Mouse (Mus musculus): Measurements from ENCODE around the gene Scgb1b18. TPM values are rescaled to one million over a fixed set of nuclear protein-coding genes. Genes with fewer than 3 reads are reported as not detected.

The Scgb1b18 gene
- not detected for polyA plus RNA-seq (2014; fragmentation: Illumina TruSeq; extraction: RNeasy Lipid Tissue Mini Kit (QIAGEN cat#74804); ENCODE audit: low read depth, low replicate concordance)

DNA sequence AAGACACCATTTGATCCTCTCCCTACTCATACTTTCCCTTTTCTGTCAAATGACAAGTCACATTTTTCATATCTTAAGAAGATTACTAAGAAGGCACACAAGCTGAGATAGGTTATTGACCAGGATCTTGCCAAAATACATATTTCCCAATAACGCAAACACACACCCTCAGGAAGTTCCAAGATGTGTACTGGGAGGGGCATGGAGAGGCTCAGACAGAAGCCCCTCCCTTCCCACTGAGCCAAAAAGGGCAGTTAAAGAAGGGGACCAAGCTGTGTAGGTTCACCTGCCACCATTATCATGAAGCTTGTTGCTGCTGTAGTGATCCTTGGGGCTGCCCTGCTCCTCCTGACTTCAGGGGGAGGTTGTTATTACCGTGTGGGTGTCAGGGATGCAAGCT lies at the start of gene Scgb1b18:
TSS of gene Scgb1b18 (plus strand) at position 301 of the 400 bp plus-strand sequence.

DNA sequence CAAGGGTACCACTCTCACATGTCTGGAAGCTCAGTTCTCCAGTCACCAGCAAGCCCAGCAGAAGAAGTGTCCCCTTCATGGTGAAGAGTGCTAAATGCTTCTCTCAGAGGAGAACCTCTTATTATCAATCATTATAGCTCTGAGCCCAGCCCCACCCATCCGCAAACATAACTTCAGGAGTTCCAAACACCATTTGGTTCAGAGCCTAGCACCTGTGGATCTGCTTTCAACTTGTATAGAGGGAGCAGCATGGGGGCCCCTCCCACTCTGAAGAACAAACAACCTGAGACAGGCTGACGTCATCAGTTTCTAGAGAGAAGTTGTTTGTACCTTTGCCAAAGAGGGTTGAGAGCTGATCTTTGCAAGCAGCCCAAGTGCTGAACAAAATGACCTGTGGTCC lies 11.6 kb upstream of the Scgb1b18 start, which contains the start of gene Scgb2b18:
TSS of gene Scgb2b18 (minus strand) at position 101 of the 400 bp plus-strand sequence.

Other genes with a start within 250 kb of the Scgb1b18 start
- gene Scgb2b17, start 129.0 kb upstream of the Scgb1b18 start, polyA plus RNA-seq (2014; fragmentation: Illumina TruSeq; extraction: RNeasy Lipid Tissue Mini Kit (QIAGEN cat#74804); ENCODE audit: low read depth, low replicate concordance), result not detected
- gene Scgb1b17, start 122.1 kb upstream of the Scgb1b18 start, polyA plus RNA-seq (2014; fragmentation: Illumina TruSeq; extraction: RNeasy Lipid Tissue Mini Kit (QIAGEN cat#74804); ENCODE audit: low read depth, low replicate concordance), result not detected
- gene Scgb2b18, start 11.7 kb upstream of the Scgb1b18 start, polyA plus RNA-seq (2014; fragmentation: Illumina TruSeq; extraction: RNeasy Lipid Tissue Mini Kit (QIAGEN cat#74804); ENCODE audit: low read depth, low replicate concordance), result not detected
- not detected for gene Scgb2b19, start 94.8 kb downstream of the Scgb1b18 start, polyA plus RNA-seq (2014; fragmentation: Illumina TruSeq; extraction: RNeasy Lipid Tissue Mini Kit (QIAGEN cat#74804); ENCODE audit: low read depth, low replicate concordance)
- gene Scgb1b19, start 101.7 kb downstream of the Scgb1b18 start, polyA plus RNA-seq (2014; fragmentation: Illumina TruSeq; extraction: RNeasy Lipid Tissue Mini Kit (QIAGEN cat#74804); ENCODE audit: low read depth, low replicate concordance), result not detected
- gene Scgb2b20, start 180.8 kb downstream of the Scgb1b18 start, polyA plus RNA-seq (2014; fragmentation: Illumina TruSeq; extraction: RNeasy Lipid Tissue Mini Kit (QIAGEN cat#74804); ENCODE audit: low read depth, low replicate concordance), result not detected
- gene Scgb1b20, start 187.7 kb downstream of the Scgb1b18 start, polyA plus RNA-seq (2014; fragmentation: Illumina TruSeq; extraction: RNeasy Lipid Tissue Mini Kit (QIAGEN cat#74804); ENCODE audit: low read depth, low replicate concordance), result not detected